Mouse (Mus musculus) forebrain, embryonic 11.5 days (tissue): Measurements from ENCODE around the gene Yif1a. TPM values are rescaled to one million over a fixed set of nuclear protein-coding genes. Genes with fewer than 3 reads are reported as not detected.
"Not testable (repeated sequence)": the region's sequence is repeated elsewhere in the genome, so short reads cannot be mapped to it uniquely, and the experiment has no call there.

Experiments used
- ATAC-seq: fragments of 200-750 bp; cut with Nextera tagmentation; replicated peaks from 2 replicates; pipeline ENCODE4 v1.8.0; 2017; ENCODE audit warnings: moderate TSS enrichment; ENCODE audit not compliant: low FRiP score
- DNase-seq: peaks from one replicate; pipeline ENCODE4 v3.0.0-alpha.2; 2017; ENCODE audit warnings: low spot score
- H3K27ac ChIP-seq: fragments of 300-500 bp; sonication (generic); 2 replicates; pipeline ENCODE4 v1.5.1; 2014; ENCODE audit warnings: low read depth, low read length
- H3K27me3 ChIP-seq: fragments of 300-500 bp; sonication (generic); 2 replicates; pipeline ENCODE4 v1.6.1; 2014; ENCODE audit warnings: mild to moderate bottlenecking, low read length, mixed read lengths; ENCODE audit not compliant: control insufficient read depth, insufficient read depth
- H3K36me3 ChIP-seq: fragments of 300-500 bp; sonication (generic); 2 replicates; pipeline ENCODE4 v1.6.1; 2014; ENCODE audit warnings: mild to moderate bottlenecking, low read length, moderate library complexity, mixed read lengths; ENCODE audit not compliant: control insufficient read depth, insufficient read depth
- H3K4me1 ChIP-seq: fragments of 300-500 bp; sonication (generic); replicated peaks from 2 replicates; pipeline ENCODE4 v1.6.1; 2014; ENCODE audit warnings: low read length, mixed read lengths; ENCODE audit not compliant: control insufficient read depth, insufficient read depth
- H3K4me2 ChIP-seq: fragments of 300-500 bp; sonication (generic); 2 replicates; pipeline ENCODE4 v1.6.1; 2014; ENCODE audit warnings: low read depth, mild to moderate bottlenecking, low read length, moderate library complexity, mixed read lengths; ENCODE audit not compliant: severe bottlenecking
- H3K4me3 ChIP-seq: fragments of 300-500 bp; sonication (generic); 2 replicates; pipeline ENCODE4 v1.5.1; 2014; ENCODE audit warnings: low read depth, low read length
- H3K9ac ChIP-seq: fragments of 300-500 bp; sonication (generic); 2 replicates; pipeline ENCODE4 v1.6.1; 2014; ENCODE audit warnings: low read length
- H3K9me3 ChIP-seq: fragments of 300-500 bp; sonication (generic); 2 replicates; pipeline ENCODE4 v1.6.1; 2016; ENCODE audit warnings: low read length, mixed read lengths; ENCODE audit not compliant: control insufficient read depth
- WGBS: fragments of 180-500 bp; shearing (Covaris S2); extraction: QIAGEN DNeasy Blood & Tissue Kit; methylation state at CpG from one replicate; pipeline ENCODE4 v1.1.7; 2014; 5-methylcytosine and 5-hydroxymethylcytosine counted together
- polyA plus RNA-seq: library from polyadenylated mRNA; unstranded; fragments of >200 nt; fragmentation: Nextera tagmentation; extraction: Ambion mirVana; gene quantifications from 2 replicates; pipeline ENCODE4 v1.2.1, GENCODE M21; 2014

Gene Yif1a
- polyA plus RNA-seq, 1 experiment from 2014 or later, result 69.5 TPM

DNA sequence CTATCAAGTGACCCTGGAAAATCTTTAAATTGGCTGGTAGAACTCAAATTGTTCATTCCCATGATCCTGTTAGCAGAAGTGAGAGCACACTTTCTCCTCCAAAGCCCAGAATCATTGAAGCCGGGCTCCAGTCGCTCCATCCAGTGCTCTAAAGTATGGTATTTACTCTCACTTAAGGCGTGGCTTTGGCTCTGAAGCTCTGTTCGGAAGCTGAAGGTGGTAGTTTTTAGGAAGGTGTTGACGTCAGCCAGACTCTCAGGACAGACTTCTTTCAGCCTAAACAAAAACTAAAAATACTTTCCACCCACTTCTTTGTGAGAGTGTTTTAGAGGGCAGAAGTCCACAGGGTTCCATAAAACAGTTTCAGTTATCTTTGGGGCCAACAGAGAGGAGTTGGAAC, 14.8 kb upstream of the Yif1a start:
- 49% methylated on average over 5 of the region's 5 CpGs for WGBS
- no peak overlapping the region for H3K4me2 ChIP-seq
- H3K9ac ChIP-seq, result no peak overlapping the region
- no peak for ATAC-seq
- no peak overlapping the region for H3K27ac ChIP-seq
- peaks cover 14% of the 10 kb centered on the region for H3K4me1 ChIP-seq
- no peaks in the 10 kb centered on the region for H3K9me3 ChIP-seq
- H3K36me3 ChIP-seq, result no peaks in the 10 kb centered on the region
- no peak overlapping the region for H3K4me3 ChIP-seq
- no peak for DNase-seq
- H3K27me3 ChIP-seq, result peaks cover 16% of the 10 kb centered on the region

DNA sequence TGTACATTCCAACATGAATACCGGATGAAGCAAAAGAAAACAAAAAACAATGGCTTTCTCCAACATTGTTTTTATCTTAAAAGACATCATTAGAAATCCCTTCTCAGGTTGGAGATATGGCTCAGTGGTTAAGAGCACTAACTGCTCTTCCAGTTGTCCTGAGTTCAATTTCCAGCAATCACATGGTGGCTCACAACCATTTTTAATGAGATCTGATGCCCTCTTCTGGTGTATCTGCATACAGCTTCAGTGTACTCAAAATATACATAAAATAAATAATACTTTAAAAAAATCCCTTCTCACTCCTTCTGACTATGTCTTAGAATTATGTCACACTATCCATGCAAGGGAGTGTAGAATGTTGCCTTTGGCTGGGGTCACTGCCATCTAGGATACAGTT, 9.1 kb upstream of the Yif1a start:
- no peaks in the 10 kb centered on the region for H3K36me3 ChIP-seq
- H3K4me2 ChIP-seq, result no peak overlapping the region
- ATAC-seq (no peak), DNase-seq (no peak)
- H3K4me3 ChIP-seq, result no peak overlapping the region
- H3K9ac ChIP-seq, result no peak overlapping the region
- 95% methylated on average over 1 of the region's 1 CpGs for WGBS
- H3K27me3 ChIP-seq, result peaks cover 28% of the 10 kb centered on the region
- H3K9me3 ChIP-seq, result no peaks in the 10 kb centered on the region
- H3K27ac ChIP-seq, result no peak overlapping the region
- H3K4me1 ChIP-seq, result no peaks in the 10 kb centered on the region

- Histone ChIP-seq H3K27ac (no peak overlapping the region), H3K9ac (no peak overlapping the region), H3K9me3 (no peaks in the 10 kb centered on the region), H3K36me3 (no peaks in the 10 kb centered on the region), H3K4me3 (no peak overlapping the region), H3K4me2 (no peak overlapping the region), H3K27me3 (peaks cover 49% of the 10 kb centered on the region), H3K4me1 (peaks cover 7% of the 10 kb centered on the region; the same call in 1 of the 2 replicates)
- WGBS, result 71% methylated on average over 18 of the region's 18 CpGs
- ATAC-seq, result no peak
- DNase-seq, result no peak
Observed at GRCm38 (mm10) chr19:5082005-5082404, 6.3 kb upstream of the Yif1a start.

GRCm38 (mm10) chr19:5082596-5082995, 5.7 kb upstream of the Yif1a start:
- 72% methylated on average over 24 of the region's 24 CpGs for WGBS
- Histone ChIP-seq H3K9ac (no peak overlapping the region), H3K27ac (no peak overlapping the region), H3K4me2 (no peak overlapping the region), H3K4me1 (peaks cover 11% of the 10 kb centered on the region), H3K36me3 (no peaks in the 10 kb centered on the region), H3K9me3 (no peaks in the 10 kb centered on the region), H3K27me3 (peaks cover 49% of the 10 kb centered on the region), H3K4me3 (no peak overlapping the region)
- DNase-seq (no peak), ATAC-seq (no peak)

DNA sequence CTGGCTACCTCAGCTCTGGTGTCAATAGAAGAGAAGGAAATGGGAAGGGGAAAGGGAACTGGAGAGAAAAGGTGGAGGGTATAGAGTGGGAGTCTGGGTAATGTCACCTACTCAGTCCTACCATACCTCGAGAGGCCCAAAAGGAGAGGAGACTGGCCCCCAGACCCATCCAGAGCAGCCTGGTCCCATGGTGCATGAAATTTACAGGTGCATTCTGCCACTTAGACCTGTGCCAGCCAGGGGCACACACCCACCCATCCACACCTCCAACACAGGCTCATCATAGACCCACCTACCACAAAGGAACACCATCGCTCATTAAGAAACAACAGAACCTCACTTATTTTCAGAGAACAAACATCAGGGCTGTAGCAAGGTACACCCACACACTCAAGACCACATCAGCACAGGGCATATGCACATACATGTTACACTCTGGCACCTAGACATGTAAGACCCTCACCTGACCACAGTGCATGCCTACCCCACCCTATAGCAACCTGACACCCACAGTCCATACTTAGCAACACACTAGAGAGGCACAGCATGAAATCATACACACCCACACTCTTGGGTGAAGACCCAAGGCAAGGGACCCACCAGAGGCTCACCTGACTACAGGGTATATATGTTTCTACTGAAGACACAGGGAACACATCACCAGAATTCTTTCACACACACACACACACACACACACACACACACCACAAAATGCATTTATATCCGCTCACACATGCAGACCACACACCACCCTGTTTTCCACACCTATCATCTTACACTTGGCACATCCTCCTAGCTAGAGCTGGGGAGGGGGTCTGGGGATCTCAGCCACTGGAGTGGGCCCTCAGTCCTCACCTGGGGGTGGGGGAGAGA, 4.1 kb upstream of the Yif1a start:
- Histone ChIP-seq H3K9me3 (no peaks in the 10 kb centered on the region), H3K27ac (no peak overlapping the region), H3K4me3 (no peak overlapping the region), H3K4me1 (peaks cover 16% of the 10 kb centered on the region), H3K9ac (no peak overlapping the region), H3K36me3 (no peaks in the 10 kb centered on the region), H3K4me2 (no peak overlapping the region), H3K27me3 (peaks cover 49% of the 10 kb centered on the region)
- DNase-seq, result no peak
- WGBS, result 73% methylated on average over 3 of the region's 3 CpGs
- no peak for ATAC-seq

- ATAC-seq, result no peak
- H3K9ac ChIP-seq, result no peak overlapping the region
- WGBS, result 4% methylated on average over 15 of the region's 15 CpGs
Observed at GRCm38 (mm10) chr19:5084834-5085144, 3.5 kb upstream of the Yif1a start.

GRCm38 (mm10) chr19:5085145-5085863, 3.0 kb upstream of the Yif1a start, which contains the start of gene Tmem151a:
Tmem151a (minus strand) TSS chr19:5085531.
- Histone ChIP-seq H3K36me3 (no peaks in the 10 kb centered on the region), H3K9ac (peak within 1 kb of the TSS; percentile 29), H3K4me2 (peak within 1 kb of the TSS; percentile 86), H3K27ac (no peak within 1 kb of the TSS), H3K27me3 (peaks cover 49% of the 10 kb centered on the region), H3K4me1 (peaks cover 18% of the 10 kb centered on the region), H3K9me3 (no peaks in the 10 kb centered on the region), H3K4me3 (peak within 1 kb of the TSS; percentile 38)
- DNase-seq (no peak), ATAC-seq (no peak)
- WGBS, result under 1% methylated on average over 69 of the region's 69 CpGs

More at GRCm38 (mm10) chr19:5084834-5085144, 3.5 kb upstream of the Yif1a start:
- Histone ChIP-seq H3K27ac (no peak overlapping the region), H3K36me3 (no peaks in the 10 kb centered on the region), H3K9me3 (no peaks in the 10 kb centered on the region), H3K27me3 (peaks cover 49% of the 10 kb centered on the region), H3K4me1 (peaks cover 18% of the 10 kb centered on the region), H3K4me3 (peak overlapping the region; percentile 38), H3K4me2 (peak overlapping the region; percentile 86)
- no peak for DNase-seq

DNA sequence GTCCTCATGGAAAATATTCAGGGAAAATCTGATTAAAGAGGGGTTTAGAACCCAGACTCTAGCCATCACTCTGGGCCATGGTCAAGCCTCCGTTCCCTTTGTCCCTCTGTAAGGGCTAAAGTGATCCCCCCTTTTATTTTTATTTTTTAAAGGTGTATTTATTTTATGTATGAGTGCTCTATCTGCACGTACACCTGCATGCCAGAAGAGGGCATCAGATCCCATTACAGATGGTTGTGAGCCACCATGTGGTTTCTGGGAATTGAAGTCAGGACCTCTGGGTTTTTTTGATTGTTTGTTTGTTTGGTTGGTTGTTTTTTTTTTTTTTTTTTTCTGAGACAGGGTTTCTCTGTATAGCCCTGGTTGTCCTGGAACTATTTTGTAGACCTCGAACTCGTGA, 1.8 kb upstream of the Yif1a start:
- H3K27me3 ChIP-seq, result peaks cover 47% of the 10 kb centered on the region
- peaks cover 18% of the 10 kb centered on the region for H3K4me1 ChIP-seq
- not testable (repeated sequence) for H3K36me3 ChIP-seq, DNase-seq, ATAC-seq, H3K4me2 ChIP-seq, H3K4me3 ChIP-seq, H3K9ac ChIP-seq, H3K27ac ChIP-seq, H3K9me3 ChIP-seq
- WGBS, result 54% methylated on average over 4 of the region's 4 CpGs
